Mouse (Mus musculus) G1E (cell line): ENCODE measurements around the gene Gba2. TPM values are rescaled to one million over a fixed set of nuclear protein-coding genes. Genes with fewer than 3 reads are reported as not detected.

Experiments used
- ATAC-seq: 2 replicates; pipeline ENCODE4 v1.8.0; 2016; ENCODE audit warnings: mild to moderate bottlenecking; ENCODE audit not compliant: insufficient number of reproducible peaks, poor library complexity, low FRiP score, severe bottlenecking; ENCODE audit errors: extremely low read depth
- DNase-seq: peaks from one replicate; pipeline ENCODE4 v3.0.0; 2012; ENCODE audit warnings: low spot score
- H3K27me3 ChIP-seq: 2 replicates; pipeline ENCODE4 v1.6.1; 2012; ENCODE audit warnings: mild to moderate bottlenecking, low read length, inconsistent platforms; ENCODE audit not compliant: insufficient read depth
- H3K36me3 ChIP-seq: replicated peaks from 2 replicates; pipeline ENCODE3; 2012; ENCODE audit warnings: mild to moderate bottlenecking, inconsistent platforms
- H3K4me1 ChIP-seq: 2 replicates; pipeline ENCODE4 v1.6.1; 2012; ENCODE audit warnings: low read depth, low read length, inconsistent platforms, mixed read lengths; ENCODE audit not compliant: insufficient read depth
- H3K4me3 ChIP-seq: 2 replicates; pipeline ENCODE4 v1.5.1; 2012; ENCODE audit warnings: low read depth, mild to moderate bottlenecking, inconsistent platforms, low read length, moderate library complexity, mixed read lengths
- H3K9me3 ChIP-seq: replicated peaks from 2 replicates; pipeline ENCODE4 v1.6.1; 2012; ENCODE audit warnings: inconsistent platforms
- CTCF ChIP-seq: IDR thresholded peaks from 2 replicates; pipeline ENCODE4 v1.5.1; 2012; ENCODE audit warnings: low read depth, low read length, inconsistent platforms, mixed read lengths
- GATA1 ChIP-seq: IDR thresholded peaks from 2 replicates; pipeline ENCODE4 v1.6.1; 2012; ENCODE audit warnings: borderline replicate concordance, low read length, inconsistent platforms, mixed read lengths
- GATA2 ChIP-seq: IDR thresholded peaks from 2 replicates; pipeline ENCODE4 v1.6.1; 2012; ENCODE audit warnings: low read depth, low read length, inconsistent platforms, borderline replicate concordance
- POLR2AphosphoS5 ChIP-seq: IDR thresholded peaks from 2 replicates; pipeline ENCODE4 v1.6.1; 2012; ENCODE audit warnings: low read depth, low read length, inconsistent platforms; ENCODE audit not compliant: insufficient replicate concordance
- TAL1 ChIP-seq: conservative IDR thresholded peaks from 2 replicates; pipeline ENCODE4 v1.6.1; 2012; ENCODE audit warnings: low read depth, low read length, inconsistent platforms, mixed read lengths
- polyA plus RNA-seq: library from polyadenylated mRNA; stranded (reverse); fragments of >175 nt; gene quantifications from 2 replicates; pipeline ENCODE4 v1.2.3, GENCODE M21; 2012
- total RNA-seq, 2 experiments: library from RNA; stranded (forward) in 1 of 2; stranded (reverse) in 1 of 2; fragments of 200-1000 nt in 1 of 2; fragments of >200 nt in 1 of 2; fragmentation: Nextera tagmentation in 1 of 2; gene quantifications; 2 replicates each; pipeline ENCODE4 v1.2.3; 2014 to 2017

Gba2 gene
- total and polyA plus RNA-seq, 3 experiments: 12.6 to 21.4 (median 18.3) TPM

- TF ChIP-seq POLR2AphosphoS5: no peak
- no peak for TF ChIP-seq GATA2
- no peak for TF ChIP-seq GATA1
- TF ChIP-seq TAL1: no peak
- no peak for TF ChIP-seq CTCF
- Histone ChIP-seq H3K4me1 (peaks cover 53% of the 10 kb centered on the region), H3K9me3 (no peaks in the 10 kb centered on the region), H3K4me3 (no peak overlapping the region), H3K36me3 (peaks cover 75% of the 10 kb centered on the region), H3K27me3 (no peaks in the 10 kb centered on the region)
- no peak for DNase-seq
- ATAC-seq: no peak
Measured at GRCm38 (mm10) chr4:43582241-43582640, 3.6 kb upstream of the Gba2 start.

- Histone ChIP-seq H3K4me1 (peaks cover 60% of the 10 kb centered on the region), H3K36me3 (peaks cover 72% of the 10 kb centered on the region), H3K9me3 (no peaks in the 10 kb centered on the region), H3K4me3 (no peak overlapping the region), H3K27me3 (no peaks in the 10 kb centered on the region)
- no peak for TF ChIP-seq GATA2
- no peak for TF ChIP-seq POLR2AphosphoS5
- TF ChIP-seq TAL1: no peak
- DNase-seq (no peak), ATAC-seq (no peak)
Measured at GRCm38 (mm10) chr4:43581381-43581780, 2.7 kb upstream of the Gba2 start.

- no peak for ATAC-seq
- peaks cover 70% of the 10 kb centered on the region for H3K36me3 ChIP-seq
- H3K4me1 ChIP-seq: peaks cover 62% of the 10 kb centered on the region
Measured at GRCm38 (mm10) chr4:43580721-43581120, 2.0 kb upstream of the Gba2 start.

GRCm38 (mm10) chr4:43579731-43580130 lies 1.1 kb upstream of the Gba2 start:
- no peak for ATAC-seq
- peaks cover 71% of the 10 kb centered on the region for H3K36me3 ChIP-seq
- no peaks in the 10 kb centered on the region for H3K27me3 ChIP-seq
- peaks cover 69% of the 10 kb centered on the region for H3K4me1 ChIP-seq
- H3K4me3 ChIP-seq: peak overlapping the region; percentile 77
- no peaks in the 10 kb centered on the region for H3K9me3 ChIP-seq
- no peak for DNase-seq
- no peak for TF ChIP-seq CTCF

More at GRCm38 (mm10) chr4:43580721-43581120, 2.0 kb upstream of the Gba2 start:
- DNase-seq: no peak
- Histone ChIP-seq H3K27me3 (no peaks in the 10 kb centered on the region), H3K4me3 (no peak overlapping the region), H3K9me3 (no peaks in the 10 kb centered on the region)
- TF ChIP-seq CTCF (no peak), TAL1 (no peak), GATA2 (no peak), GATA1 (no peak)

GRCm38 (mm10) chr4:43579256-43579655 lies 583 bp upstream of the Gba2 start:
- no peak for ATAC-seq
- no peaks in the 10 kb centered on the region for H3K9me3 ChIP-seq
- H3K4me1 ChIP-seq: peaks cover 70% of the 10 kb centered on the region
- no peaks in the 10 kb centered on the region for H3K27me3 ChIP-seq
- H3K36me3 ChIP-seq: peaks cover 71% of the 10 kb centered on the region
- no peak for DNase-seq
- peak overlapping the region; percentile 77 for H3K4me3 ChIP-seq
- TF ChIP-seq GATA2: no peak
- TF ChIP-seq POLR2AphosphoS5: no peak
- no peak for TF ChIP-seq TAL1
- TF ChIP-seq CTCF: no peak
- no peak for TF ChIP-seq GATA1

- TF ChIP-seq GATA2 (no peak), CTCF (no peak), POLR2AphosphoS5 (no peak), GATA1 (no peak), TAL1 (no peak)
- peaks cover 70% of the 10 kb centered on the region for H3K4me1 ChIP-seq
- H3K27me3 ChIP-seq: no peaks in the 10 kb centered on the region
- H3K36me3 ChIP-seq: peaks cover 71% of the 10 kb centered on the region
- ATAC-seq (no peak), DNase-seq (no peak)
- H3K9me3 ChIP-seq: no peaks in the 10 kb centered on the region
- peak overlapping the region; percentile 77 for H3K4me3 ChIP-seq
Measured at GRCm38 (mm10) chr4:43577237-43577881, 1.3 kb downstream of the Gba2 start.

GRCm38 (mm10) chr4:43575356-43575755 lies 3.3 kb downstream of the Gba2 start:
- DNase-seq (no peak), ATAC-seq (no peak)
- H3K27me3 ChIP-seq: no peaks in the 10 kb centered on the region
- no peak overlapping the region; the same call in 1 of the 2 replicates for H3K4me3 ChIP-seq
- H3K36me3 ChIP-seq: peaks cover 71% of the 10 kb centered on the region
- peaks cover 65% of the 10 kb centered on the region for H3K4me1 ChIP-seq
- H3K9me3 ChIP-seq: no peaks in the 10 kb centered on the region
- TF ChIP-seq GATA1: no peak
- TF ChIP-seq CTCF: no peak
- TF ChIP-seq GATA2: no peak
- no peak for TF ChIP-seq TAL1
- no peak for TF ChIP-seq POLR2AphosphoS5
